Mouse (Mus musculus) CD4-positive, CD25-positive, alpha-beta regulatory T cell, adult 4 months (primary cell): ENCODE data around the gene Rabep1. TPM values are rescaled to one million over a fixed set of nuclear protein-coding genes. Genes with fewer than 3 reads are reported as not detected.
"Not testable (repeated sequence)": the region's sequence is repeated elsewhere in the genome, so short reads cannot be mapped to it uniquely, and the experiment has no call there.

ENCODE experiments used
- ATAC-seq: one replicate; pipeline ENCODE4 v1.8.0; 2017
- polyA plus RNA-seq, 2 experiments: library from polyadenylated mRNA; unstranded; fragments of 100-300 nt; shearing (Covaris generic); gene quantifications; one replicate each; pipeline ENCODE4 v1.2.1; 2017

The Rabep1 gene
- polyA plus RNA-seq, 2 experiments from 2014 or later, result 8.5 to 10.9 TPM

DNA sequence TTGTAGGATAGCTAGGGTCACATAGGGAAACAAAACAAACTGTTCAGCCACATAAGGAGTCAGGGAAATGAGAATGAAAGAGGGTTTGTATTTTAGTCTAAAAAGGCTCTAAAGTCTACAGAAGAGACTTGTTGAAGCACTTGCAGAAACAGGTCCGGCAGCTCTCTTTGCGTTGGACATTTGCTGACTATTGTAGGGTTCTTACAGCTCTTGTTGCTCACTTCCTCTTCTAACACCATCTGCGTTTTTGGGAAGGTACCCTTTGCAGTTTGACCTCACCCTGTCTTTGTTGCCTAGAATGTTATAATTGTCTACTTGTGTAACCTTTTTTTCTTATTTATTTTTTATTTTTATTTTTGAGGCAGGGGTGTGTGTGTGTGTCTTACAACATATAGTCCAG, 53.1 kb downstream of the Rabep1 start:
- ATAC-seq, result no peak

DNA sequence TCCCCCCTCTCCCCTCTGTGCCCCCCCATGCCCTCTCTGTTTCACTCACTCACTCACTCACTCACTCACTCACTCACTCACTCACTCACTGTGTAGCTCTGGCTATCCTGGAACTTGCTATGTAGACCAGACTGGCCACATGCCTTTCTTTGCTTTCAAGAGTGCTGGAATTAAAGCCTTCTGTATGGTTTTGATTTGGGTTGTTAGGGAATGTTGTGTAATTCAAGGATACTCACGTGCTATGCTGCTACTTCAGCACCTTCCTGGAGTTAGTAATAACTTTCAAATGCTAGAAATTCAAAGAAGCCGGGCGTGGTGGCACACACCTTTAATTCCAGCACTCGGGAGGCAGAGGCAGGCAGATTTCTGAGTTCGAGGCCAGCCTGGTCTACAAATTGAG, 53.6 kb downstream of the Rabep1 start:
- ATAC-seq, result not testable (repeated sequence)

DNA sequence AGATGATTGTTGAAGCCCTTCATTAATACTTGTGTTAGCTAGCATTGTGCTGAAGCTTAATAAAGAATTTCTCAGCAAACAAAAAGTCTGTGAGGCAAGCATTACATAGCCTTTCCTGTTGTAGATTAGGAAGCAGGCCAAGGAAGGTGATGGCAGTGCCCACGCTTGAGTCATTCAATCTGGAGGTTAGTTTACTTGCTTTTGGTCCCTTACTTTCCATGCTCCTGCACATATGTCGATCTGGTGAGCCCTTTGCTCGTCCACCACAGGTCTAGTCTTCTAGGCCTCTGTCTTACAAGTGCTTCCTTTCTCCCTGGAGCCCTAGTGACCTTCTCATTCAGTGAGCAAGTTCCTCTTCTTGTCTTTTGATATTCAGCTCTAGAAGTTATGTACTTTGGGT, 62.1 kb downstream of the Rabep1 start:
- ATAC-seq, result no peak

DNA sequence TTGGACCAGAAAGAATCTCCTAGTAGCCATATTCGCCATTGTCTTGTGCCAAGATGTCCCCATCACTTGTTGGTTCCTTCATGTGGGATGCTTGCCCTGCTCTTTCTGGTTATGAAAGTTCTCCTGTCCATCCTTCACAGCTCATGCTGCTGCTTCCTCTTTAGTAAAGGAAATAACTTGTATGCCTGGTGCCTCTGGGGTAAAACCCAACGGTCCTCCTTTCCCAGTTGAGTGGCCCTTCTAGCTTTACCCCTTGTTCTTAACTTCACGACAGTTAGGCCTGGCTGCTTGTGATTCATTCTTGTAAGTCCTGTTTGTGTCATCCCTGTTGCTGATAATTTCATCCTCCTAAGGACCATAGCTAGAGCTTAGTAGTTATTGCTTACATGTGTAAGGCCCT, 66.7 kb downstream of the Rabep1 start:
- ATAC-seq, result no peak

DNA sequence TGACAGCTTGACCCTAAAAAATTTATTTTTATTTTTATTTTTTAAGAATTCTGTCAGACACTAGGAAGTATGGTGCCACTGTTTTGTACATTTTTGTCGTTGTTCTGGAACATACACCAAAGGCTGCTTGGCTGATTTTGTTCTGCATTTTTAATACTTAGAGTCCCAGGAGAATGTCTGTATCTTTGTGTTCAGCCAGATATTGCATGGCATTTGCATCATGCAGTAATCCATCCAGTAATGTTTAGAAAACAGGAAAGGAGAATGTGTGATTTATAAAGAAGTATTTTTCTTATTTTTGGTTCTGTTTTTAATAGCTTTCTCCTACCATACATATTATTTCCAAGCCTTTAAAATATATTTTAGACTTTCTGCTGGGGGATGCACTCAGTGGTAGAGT, 67.3 kb downstream of the Rabep1 start:
- no peak for ATAC-seq

DNA sequence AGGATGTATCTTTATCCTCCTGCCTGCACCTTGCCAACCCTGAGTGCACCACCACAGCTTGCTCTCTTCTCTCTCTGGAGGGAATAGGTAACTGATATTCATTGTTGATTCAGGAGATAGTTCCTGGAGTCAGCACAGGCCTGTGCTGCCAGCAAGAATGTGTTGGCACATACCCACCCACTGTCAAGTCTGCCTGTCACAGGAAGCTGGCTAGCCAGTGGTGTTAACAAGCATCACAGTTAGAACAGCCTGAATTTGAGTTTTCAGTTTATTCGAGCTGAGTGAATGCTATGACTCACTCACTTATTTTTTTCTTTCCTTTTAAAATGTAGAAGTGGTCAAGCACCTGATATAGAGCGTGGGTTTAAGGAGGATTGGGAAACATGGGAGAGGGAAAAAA, 73.3 kb downstream of the Rabep1 start:
- ATAC-seq, result no peak

DNA sequence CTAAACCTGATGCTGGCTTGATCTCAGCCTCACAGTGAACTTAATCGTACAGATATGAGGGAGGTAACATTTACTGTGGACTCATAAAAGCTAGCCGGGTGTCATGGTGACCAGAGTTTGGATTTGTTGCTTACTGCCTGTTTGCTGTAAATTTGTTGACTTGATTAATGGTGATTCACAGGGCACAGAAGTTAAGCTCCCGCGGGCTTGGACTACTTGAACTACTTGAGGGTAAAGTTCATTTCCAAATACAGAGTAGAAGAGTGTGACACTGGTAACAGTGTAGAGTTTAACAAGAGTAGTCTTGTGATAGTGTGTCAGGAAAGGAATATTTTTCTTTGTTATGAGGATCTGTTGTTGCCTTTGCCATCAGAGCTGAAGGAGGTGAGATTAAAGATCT, 74.9 kb downstream of the Rabep1 start:
- no peak for ATAC-seq

DNA sequence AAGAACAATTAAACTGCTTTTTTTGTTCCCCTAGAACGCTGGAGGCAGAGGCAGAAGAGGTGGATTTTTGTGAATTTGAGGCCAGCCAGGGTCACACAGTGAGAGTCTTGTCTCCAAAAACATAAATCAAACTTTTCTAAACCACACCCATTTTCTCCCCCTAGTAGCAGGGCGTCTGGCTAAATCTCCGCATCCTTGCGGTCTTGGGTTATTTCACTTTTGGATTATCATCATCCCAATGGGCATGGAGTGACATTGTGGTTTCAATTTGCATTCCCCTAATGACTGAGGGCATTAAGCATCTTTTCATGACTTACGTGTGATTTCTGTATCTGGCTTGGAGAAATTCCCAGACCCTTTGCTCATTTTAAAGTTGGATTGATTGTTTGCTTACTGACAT, 86.9 kb downstream of the Rabep1 start:
- ATAC-seq, result no peak

DNA sequence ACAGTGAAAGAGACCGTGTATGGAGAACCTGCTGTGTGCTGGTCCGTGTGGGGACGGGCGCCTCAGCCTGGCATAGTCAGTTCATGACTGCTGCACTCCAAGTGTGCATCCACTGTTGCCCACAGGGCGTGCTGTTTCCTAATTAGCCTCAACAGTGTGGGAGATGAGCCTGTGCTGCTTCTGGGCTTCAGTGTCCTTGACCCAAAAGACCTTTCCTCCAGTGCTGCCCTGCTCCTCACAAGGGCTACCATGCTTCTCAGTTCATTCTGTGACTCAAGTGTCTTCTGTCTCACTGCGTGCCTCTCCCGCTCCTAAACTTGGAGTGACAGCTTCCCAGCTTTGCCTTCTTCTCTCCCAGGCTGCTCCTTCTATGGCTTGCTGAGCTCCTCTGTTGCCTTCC, 90.7 kb downstream of the Rabep1 start:
- no peak for ATAC-seq

DNA sequence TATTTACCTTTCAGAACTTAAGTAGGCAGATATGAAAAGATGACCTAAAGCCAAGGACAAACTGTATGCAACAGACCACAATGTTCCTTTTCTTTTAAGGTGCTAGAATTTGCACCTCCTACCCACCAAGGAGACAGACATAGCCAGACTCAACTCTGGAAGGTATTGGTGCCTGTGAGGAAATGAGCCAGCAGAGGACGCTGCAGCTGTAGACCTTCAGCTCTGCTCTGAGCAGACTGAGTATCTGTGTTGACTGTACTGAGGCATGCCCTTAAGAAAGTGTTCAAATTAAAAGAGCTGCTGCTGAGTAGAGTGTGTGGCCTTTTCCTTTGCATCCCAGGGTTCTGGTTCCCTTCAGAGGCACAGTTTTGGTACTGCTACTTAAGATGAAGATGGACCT, 98.0 kb downstream of the Rabep1 start:
- ATAC-seq, result no peak

DNA sequence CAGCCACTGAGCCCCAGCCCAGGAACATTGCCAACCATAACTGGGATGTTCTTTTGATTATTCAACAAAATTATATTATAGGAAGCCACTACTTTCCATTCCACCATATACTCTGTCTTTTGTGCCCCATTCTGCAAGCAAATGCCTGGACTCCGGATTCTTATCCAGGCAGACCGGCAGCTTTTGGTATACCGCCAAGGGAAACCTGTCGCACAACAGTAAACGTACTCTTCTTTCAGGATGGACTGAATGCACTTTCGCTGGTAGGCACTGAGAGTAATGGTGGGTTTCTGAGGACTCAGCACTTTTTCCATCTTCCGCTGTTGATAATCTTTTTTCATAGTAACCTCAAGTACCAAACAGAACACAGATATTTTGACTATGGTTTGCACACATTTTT, 99.1 kb downstream of the Rabep1 start:
- ATAC-seq, result no peak

DNA sequence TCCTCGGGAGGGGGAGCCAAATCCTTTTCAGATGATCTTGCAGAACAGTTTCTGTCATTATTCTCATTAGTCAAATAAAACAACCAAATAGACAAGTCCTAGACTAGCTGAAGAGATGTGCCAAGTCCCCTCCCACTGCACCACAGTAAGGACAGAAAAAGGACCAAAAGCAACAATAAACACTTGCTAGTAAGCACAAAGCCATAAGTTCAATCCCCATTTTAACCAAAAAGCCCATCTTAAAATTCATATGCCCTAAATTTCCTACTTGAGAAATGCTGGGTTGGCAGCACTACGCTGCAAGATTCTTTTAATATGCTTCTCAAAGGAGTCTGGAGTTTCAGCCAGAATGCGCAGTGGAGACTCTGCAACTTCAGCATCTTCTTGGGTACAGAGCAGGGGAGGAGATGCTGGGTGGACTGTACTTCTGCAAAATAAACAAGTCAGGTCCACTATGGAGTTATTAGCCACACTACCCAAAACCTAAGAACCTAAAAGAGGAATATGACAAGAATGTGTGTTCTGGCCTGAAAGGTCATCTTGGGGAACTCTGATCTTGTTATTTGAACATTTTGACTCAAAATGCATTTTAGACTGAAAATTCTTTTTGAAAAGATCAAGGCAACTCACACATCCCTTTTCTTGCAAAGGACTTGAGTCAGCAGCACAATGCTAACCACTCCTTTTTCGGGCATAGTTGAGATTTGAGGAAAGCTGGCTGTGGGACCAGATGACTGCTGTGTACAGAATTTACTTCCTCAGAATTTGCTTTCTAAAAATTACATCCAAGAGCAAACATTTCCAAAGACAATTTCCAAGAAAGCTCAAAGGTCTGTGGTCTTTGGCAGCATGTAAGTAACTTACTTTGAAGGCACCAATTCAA, 100.6 kb downstream of the Rabep1 start:
- ATAC-seq, result no peak

DNA sequence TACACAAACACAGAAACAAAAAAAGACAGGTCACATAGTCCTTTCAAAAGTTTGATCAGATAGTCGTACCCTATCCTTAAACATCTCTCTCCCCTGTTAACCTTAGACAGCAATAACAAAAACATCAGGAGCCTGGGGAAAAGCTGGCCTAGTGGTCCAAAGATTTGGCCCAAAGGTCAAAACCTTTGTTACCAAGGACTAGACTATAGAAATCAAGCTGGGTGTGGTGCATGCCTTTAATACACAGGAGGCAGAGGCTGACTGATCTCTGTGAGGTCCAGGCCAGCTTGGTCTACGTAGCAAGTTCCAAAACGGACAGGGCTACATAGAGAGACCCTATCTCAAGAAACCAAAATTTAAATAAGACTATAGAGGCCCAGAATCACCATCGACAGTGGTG, 110.1 kb downstream of the Rabep1 start:
- no peak for ATAC-seq

DNA sequence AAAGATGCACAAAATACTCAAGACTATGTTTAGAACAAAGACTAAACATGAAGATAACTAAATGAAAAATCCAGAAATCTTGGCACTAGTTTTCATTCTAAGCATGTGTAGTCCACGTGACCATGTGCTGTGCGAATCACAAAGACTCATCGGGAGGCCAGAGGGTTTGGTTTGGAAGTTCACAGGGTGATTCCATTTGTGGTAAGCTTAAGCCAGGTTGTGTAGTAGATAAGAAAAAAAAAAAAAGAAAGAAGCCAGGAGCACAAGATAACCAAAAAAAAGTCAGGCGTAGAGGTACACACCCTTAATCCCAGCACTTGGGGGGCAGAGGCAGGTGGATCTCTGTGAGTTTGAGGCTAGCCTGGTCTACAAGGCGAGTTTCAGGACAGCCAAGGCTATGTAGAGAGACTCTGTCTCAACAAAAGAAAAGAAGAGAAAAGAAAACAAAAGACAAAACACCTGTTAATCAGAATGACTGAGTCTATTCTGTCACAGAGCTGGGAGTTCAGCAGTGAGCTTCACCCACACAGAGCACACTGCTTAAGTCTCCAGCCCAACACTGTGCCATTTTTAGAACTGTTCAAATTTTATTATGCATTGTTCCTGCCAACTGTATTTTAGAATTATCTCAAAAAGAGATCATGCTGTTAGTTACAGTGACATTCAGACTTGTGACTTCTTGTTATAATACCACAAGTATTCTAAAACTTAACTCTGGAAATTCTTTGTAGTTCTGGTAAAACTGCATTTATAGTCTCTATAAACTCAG, 116.4 kb downstream of the Rabep1 start:
- no peak for ATAC-seq

DNA sequence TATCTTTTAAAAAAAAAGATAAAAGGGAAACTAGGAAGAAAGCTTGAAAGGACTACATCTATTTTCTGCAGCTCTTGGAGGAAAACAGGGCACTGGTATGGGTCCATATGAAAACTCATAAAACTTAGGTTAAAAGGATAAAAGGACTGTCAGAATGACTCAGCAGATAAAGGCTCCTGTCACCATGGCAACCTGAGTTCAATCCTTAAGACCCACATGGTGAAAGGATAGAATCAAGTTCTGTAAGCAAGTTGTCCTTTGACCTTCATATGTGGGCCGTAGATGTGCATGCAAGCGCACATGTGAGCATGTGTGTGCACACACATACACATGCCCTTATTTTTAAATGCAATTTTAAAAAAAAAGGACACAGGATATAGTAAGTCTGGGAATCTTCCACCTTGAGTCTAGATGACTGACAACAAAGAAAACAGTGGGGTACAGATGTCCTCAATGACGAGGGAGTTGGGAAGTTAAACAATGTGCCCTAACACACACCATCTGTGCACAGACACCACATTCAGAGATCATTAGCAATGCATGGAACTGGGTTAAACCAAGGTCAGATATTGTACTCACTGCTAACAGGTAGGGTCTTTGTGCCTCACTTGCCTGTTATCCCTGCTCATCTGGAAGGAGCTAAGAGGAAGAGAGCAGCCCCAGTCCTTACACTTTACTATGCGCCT, 119.8 kb downstream of the Rabep1 start:
- ATAC-seq, result no peak

DNA sequence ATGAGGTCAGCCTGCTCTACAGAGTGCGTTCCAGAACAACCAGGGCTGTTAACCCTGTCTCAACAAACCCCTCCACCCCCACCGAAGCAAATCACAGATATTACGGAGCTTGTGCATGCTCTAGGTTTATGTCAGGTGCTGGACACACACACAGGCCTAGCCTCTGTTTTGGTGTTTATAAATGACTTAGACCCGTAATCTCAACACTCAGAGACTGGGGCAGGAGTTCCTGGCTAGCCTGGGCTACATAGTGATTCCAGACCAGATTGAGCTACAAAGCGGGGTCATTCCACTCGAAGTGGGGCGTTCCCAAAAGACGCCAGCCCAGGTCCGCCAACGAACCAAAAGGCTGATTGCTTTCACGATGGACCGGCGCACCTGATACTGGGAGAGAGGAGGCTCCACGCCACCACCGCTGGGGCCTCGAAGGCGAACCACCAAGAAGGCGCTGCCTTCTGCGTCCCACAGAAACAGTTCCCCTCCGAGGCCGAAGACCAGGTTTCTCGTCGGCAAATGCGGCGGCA, 124.8 kb downstream of the Rabep1 start:
- ATAC-seq, result peak; percentile 6

DNA sequence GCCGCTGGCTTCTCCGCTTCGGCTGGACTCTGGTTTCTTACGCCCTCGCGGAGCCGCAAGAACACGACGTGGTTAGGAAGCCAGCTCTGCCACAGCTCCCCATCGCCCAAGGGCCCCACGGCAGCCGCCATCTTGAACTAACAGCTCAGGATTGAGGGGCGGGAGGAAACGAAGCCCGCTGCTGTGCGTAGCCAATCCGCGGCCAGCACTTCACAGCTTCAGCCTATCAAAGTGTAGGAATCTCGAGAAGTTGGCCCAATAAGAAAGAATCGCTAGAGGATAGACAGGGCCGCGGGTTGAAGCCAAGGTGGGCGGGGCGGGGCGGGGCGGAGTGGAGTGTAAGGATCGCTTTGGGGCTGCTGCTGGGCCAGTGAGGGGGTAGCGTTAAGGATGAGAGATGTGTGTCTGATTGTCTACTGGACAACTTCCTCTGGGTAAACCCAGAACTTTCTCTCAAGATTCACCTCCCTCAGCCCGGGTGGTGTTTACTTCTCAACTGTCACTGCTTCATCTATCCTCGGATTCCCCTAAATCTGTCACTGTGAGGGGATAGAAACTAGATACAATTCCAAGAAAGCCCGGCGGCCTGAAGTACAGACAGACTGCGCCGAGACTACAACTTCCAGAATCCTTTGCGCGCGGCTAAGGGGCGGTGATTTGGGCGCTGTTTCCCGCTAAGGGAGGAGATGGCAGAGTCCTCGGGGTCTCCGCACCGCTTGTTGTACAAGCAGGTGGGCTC, 125.4 kb downstream of the Rabep1 start, which contains the start of the genes Nup88 and Rpain:
Gene Nup88, minus strand, starts transcription at position 153 of the 739 bp plus-strand sequence.
Gene Rpain, plus strand, starts transcription at position 393 of the 739 bp plus-strand sequence.
- ATAC-seq, result peak; percentile 96

DNA sequence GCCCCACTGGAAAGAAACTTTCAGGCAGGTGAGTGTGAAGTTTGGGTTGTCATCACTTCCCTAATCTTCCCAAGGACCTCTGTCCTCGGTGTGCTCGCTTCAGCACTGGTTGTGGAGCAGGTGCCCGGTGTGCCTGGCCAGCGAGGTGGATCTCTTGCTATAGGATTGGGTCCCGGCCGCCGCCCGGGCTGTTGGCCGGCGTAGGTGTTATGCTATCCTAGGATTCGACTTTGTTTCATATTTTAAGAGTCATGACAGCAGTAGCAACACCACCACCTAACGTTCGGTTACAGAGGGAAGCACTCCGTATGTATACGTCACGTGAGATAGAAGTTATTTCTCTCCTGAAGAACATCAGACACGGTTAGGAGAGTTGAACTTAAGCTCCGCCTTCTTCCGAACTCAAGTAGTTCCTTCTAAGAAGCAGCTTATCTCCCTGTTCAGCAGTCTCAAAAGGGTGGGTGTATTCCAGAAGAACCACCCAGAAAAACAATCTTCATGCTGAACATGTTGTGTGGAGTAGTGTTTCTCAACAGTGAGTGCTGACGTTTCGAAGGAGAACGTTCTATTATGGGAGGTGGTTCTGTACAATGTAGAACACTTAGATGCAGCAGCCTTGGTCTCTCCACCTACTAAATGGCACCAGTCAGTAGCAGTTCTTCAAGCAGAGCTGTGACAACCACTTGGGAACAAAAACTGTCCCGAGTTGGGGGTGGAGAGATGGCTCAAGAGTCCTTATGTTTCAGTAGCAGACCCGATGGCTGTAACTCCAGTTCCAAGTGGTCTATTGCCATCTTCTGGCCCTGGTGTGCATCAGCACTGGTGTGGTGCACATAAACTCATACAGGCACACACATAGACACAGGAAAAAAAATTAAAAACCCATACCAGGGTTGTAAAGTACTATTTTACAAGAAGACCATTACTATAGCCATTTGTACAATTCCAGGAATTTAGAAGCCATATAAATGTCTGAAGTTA, 126.3 kb downstream of the Rabep1 start:
- ATAC-seq, result peak; percentile 25

DNA sequence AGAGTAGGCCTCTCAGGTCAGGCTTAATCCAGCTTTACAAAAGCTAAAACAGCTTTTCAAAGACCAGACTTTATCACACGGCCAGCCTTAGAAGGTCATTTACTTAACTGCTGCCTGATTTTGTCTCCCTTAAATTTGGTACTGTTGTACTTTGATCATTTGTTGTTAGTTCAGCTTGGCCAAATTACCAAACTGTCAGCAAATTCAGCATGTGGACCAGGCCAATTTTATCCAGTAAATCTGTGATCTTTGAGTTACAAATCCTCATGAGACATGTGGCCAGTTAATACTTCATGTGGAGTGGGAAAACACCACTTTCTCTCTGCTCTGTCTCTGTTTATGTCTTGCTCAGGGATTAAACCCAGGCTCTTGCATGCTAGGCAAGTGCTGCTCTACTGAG, 128.0 kb downstream of the Rabep1 start:
- no peak for ATAC-seq

DNA sequence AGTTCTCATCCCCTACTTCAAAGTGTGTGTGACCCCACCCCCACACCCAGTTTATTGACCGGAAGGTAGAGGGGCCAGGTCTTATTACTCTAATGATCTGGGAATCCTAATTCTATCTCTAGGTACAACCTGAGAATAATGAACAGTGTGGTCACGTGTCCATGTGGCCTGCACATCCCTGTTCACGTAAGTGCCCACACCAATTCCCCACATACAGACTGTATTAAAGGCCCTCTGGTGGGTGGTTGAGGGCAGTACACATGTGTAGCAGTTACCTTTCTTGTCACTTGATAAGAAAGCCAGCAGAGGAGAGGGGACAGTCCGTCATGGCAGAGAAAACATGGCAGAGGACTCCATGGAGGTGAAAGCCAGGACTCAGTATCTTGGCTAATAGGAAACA, 129.4 kb downstream of the Rabep1 start:
- no peak for ATAC-seq

DNA sequence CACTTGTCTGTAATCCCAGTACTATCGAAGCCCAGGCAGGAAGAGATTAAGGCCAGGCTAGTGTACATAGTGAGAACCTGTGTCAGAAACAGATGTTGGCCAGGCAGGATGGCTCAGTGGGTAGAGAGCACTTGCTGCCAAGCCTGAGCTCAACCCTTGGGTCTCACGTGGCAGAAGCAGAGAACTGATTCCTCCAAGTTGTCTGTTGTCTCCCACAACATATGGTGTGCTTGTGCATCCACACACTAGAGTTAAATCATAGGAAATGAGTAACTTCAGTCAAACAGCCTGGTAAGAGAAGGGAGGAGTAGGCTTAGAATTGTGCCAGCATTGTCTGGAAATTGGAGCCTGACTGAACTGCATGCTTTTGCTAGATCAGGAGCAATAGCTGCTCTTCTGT, 130.6 kb downstream of the Rabep1 start:
- ATAC-seq, result no peak
